Mouse (Mus musculus) activated CD4-positive, CD25-positive, alpha-beta regulatory T cell, adult 4 months (primary cell): Measurements from ENCODE around the gene Snd1. TPM values are rescaled to one million over a fixed set of nuclear protein-coding genes. Genes with fewer than 3 reads are reported as not detected.

Experiments
- ATAC-seq: one replicate; pipeline ENCODE4 v1.8.0; 2017
- polyA plus RNA-seq, 2 experiments: library from polyadenylated mRNA; unstranded; fragments of 100-300 nt; shearing (Covaris generic); gene quantifications; one replicate each; pipeline ENCODE4 v1.2.1; 2017

Gene Snd1
- polyA plus RNA-seq, 2 experiments from 2014 or later, result 48.2 to 54.6 TPM

- no peak for ATAC-seq
Observed at GRCm38 (mm10) chr6:28549374-28549773, 74.4 kb downstream of the Snd1 start.

- ATAC-seq, result no peak
Observed at GRCm38 (mm10) chr6:28550255-28551004, 75.5 kb downstream of the Snd1 start.

GRCm38 (mm10) chr6:28554470-28554869, 79.5 kb downstream of the Snd1 start:
- no peak for ATAC-seq

- no peak for ATAC-seq
Observed at GRCm38 (mm10) chr6:28555002-28555401, 80.1 kb downstream of the Snd1 start.

GRCm38 (mm10) chr6:28555428-28555827, 80.5 kb downstream of the Snd1 start:
- no peak for ATAC-seq

GRCm38 (mm10) chr6:28557728-28558127, 82.8 kb downstream of the Snd1 start:
- no peak for ATAC-seq

- no peak for ATAC-seq
Observed at GRCm38 (mm10) chr6:28559419-28559818, 84.5 kb downstream of the Snd1 start.

GRCm38 (mm10) chr6:28561291-28561995, 86.5 kb downstream of the Snd1 start:
- ATAC-seq, result no peak

GRCm38 (mm10) chr6:28562323-28563044, 87.5 kb downstream of the Snd1 start:
- ATAC-seq, result no peak

GRCm38 (mm10) chr6:28567978-28568377, 93.0 kb downstream of the Snd1 start:
- ATAC-seq, result no peak

GRCm38 (mm10) chr6:28571946-28572345, 97.0 kb downstream of the Snd1 start:
- ATAC-seq, result no peak

- ATAC-seq, result no peak
Observed at GRCm38 (mm10) chr6:28572991-28573759, 98.2 kb downstream of the Snd1 start.

- ATAC-seq, result no peak
Observed at GRCm38 (mm10) chr6:28576356-28577264, 101.7 kb downstream of the Snd1 start.

GRCm38 (mm10) chr6:28582847-28583246, 107.9 kb downstream of the Snd1 start:
- ATAC-seq, result no peak

- no peak for ATAC-seq
Observed at GRCm38 (mm10) chr6:28583399-28583798, 108.5 kb downstream of the Snd1 start.

GRCm38 (mm10) chr6:28586806-28587205, 111.9 kb downstream of the Snd1 start:
- ATAC-seq, result no peak

- ATAC-seq, result peak; percentile 69
Observed at GRCm38 (mm10) chr6:28588494-28589171, 113.7 kb downstream of the Snd1 start.

GRCm38 (mm10) chr6:28592323-28592893, 117.5 kb downstream of the Snd1 start:
- no peak for ATAC-seq

- peak; percentile 43 for ATAC-seq
Observed at GRCm38 (mm10) chr6:28593708-28594107, 118.8 kb downstream of the Snd1 start.

- ATAC-seq, result no peak
Observed at GRCm38 (mm10) chr6:28594759-28595158, 119.8 kb downstream of the Snd1 start.

- no peak for ATAC-seq
Observed at GRCm38 (mm10) chr6:28595231-28595630, 120.3 kb downstream of the Snd1 start.
